Mouse (Mus musculus): Measurements from ENCODE around the gene Eftud2. TPM values are rescaled to one million over a fixed set of nuclear protein-coding genes. Genes with fewer than 3 reads are reported as not detected.

Eftud2 gene
- total RNA-seq, 4 experiments from 2014 or later: 123 to 142 (median 133) TPM

DNA sequence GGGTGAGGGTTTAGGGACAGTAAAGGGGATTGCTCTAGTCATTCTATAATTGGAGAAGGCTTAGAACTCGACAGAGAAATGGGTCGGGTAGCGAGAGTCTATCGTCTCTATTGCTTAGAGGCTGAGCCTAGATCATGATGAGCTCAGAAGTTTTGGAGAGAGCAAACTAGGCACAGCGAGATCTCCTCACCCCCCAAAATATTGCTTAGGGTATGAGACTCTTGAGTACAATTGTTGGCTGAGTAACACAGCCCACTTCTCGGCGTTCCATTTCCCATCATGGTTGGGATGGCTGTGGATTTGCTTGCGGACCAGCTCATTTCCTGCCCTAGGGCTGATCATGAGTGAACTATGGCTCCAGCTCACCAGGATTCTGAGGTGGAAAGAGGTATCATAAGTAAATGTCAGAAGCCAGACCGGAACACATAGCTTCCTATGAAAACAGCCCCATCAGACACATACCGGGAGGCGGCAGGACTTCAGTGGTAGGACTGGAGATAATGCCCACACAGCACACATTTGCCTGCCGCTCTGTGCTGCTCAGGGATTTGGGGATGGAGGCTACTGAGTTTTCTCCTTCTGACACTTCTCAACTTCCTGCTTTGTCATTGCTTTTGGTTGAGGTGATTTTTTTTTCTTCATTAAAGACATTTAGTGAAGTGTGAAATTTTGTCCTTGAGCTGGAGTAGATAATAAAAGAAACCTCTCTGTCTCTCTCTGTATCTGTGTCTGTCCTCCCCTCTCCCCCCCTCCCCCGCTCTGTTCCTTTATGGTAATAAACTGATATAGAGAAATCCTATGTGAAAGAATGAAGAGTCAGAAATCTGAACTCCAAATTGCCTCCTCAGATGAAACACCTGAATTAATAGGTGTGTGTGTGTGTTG lies 771 bp upstream of the Eftud2 start:
- DNase-seq (ENCODE audit: low spot score in 2 of 2): no peak

DNA sequence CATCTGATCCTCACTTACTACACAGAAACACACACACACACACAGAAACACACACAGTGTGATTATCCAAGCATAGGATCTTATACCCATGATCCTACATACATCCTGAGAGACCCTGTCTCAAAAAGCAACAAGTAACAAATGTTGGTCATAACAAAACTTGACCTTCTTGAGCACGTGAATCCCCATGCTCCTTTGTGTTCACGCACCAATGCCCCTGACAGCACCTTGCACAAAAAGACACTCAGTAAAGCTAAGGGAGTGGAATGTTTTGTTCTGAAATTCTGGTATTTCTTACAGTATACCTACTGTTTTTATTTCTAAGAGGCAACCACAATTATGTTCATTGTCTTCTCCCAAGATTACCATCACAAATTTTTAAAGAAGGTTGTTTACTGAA lies 1.2 kb downstream of the Eftud2 start:
- no peak for DNase-seq (ENCODE audit: low spot score in 2 of 2)

DNA sequence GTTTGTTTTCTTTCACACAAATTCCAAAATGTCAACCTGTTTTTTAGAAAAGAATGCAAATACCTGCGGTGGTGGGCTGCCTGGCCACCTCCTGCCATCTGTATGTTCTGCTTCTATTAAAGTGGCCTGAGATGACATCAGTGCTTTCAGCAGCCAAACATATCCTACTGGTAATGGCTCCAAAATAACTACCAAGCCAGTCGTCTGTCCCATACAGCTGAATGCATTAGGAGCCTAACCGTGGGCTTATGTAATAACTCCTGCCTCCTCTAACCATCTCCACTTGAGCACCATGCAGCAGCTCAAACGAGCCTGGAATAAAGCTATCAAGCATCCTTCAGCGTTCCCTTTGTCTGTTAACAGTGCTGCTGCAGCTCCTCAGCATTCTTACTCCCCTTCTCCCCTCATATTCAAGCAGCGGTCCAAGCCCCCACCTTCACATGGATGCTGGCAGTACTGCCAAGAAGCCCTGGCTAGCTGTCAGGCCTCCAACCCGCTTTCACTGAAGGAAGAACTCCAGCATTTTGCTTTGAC lies 5.9 kb downstream of the Eftud2 start:
- DNase-seq (ENCODE audit: low spot score in 2 of 2): peak; percentile 68 to 77

DNA sequence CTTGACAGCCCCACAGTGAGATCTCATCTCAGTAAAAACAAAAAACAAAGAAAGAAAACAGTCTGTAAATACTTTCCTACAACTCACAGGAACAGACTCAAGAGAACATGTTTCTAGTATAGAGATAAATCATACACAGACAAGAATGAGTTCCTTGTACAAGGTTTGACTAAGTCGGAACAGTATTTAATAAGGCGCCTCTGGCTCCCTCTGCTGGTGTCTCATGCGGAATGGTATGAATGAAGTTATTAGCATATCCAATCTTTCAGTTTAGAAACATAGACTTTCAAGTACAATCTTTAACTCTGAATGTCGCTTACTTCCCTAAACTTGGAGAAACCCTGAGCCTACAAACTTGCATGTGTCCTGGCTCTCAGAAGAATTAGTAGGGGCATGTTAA lies 16.5 kb downstream of the Eftud2 start:
- peak in 1 of 2 experiments; percentile 76 for DNase-seq (ENCODE audit: low spot score in 2 of 2)

DNA sequence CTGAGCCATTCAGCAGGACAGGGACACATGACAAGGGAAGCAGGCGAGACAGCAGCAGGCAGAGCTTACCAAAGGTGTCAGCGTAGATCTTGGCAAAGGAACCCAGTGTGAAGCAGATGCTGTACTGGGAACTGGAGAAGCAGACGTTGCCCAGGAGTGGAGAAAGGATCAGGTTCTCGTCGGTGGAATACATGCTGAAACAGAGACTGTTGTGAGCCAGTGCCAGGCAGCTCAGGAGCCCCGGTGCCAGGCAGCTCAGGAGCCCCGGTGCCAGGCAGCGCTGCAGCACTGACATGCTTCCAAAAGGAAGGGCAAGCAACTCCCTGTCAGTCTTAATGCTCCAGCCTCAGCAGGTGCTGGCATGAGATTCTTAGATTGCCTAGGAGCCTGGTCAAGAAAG lies 20.9 kb downstream of the Eftud2 start:
- DNase-seq (ENCODE audit: low spot score in 2 of 2): peak; percentile 29 to 41

DNA sequence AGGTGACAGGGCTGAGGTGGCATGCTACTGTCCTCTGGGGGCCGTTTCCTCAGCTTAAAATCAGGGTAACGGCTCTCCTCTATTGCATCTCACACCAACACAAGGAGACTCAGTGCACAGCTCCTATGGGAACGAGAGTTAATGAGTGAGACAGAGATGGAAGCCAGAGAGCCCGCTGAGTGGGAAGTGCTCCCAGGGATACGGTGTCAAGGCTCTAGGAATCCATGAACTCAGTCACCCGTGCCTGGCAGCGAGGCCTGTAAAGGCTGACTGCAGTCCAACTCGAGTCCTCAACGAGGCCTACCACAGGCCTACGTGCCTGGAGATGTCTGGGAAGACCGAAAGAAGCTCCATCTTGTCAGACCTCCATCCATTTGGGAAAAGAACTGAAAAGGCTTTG lies 21.8 kb downstream of the Eftud2 start:
- DNase-seq (ENCODE audit: low spot score in 2 of 2): no peak

DNA sequence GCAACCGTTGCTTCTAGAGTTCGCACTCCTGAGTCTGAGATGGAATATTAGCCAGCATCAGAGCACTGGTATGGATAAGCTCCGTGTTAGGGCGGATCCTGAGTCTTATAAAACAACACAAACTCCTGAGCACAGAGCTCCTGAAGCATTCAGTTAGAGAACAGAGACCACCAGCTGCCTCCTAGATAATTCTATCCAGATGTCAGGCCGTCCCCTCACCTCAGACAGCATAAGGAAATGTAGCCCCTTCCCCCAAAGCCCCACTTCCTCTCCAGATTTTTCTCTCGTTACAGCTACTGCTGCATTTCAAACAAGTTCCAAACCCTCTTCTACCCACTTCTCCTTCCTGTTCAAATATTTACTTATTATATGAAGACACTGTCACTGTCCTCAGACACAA lies 24.8 kb downstream of the Eftud2 start:
- no peak for DNase-seq (ENCODE audit: low spot score in 2 of 2)

DNA sequence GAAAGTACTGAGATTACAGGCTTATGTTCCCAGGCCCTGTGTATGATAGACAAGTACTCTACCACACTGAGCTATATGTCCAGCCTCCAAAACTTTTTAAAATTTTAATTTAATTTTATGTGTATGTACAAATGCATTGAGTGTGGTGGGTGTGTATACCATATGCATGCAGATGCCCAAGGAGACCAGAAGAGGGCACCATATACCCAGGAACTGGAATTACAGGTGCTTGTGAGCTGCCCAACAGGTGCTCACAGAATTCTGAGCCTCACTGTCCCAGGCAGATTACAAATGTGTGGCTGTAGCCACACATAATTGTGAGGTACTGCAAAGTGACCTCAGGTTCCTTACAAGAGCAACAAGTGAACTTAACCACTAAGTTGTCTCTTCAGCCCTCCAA lies 27.0 kb downstream of the Eftud2 start:
- DNase-seq (ENCODE audit: low spot score in 2 of 2): no peak

DNA sequence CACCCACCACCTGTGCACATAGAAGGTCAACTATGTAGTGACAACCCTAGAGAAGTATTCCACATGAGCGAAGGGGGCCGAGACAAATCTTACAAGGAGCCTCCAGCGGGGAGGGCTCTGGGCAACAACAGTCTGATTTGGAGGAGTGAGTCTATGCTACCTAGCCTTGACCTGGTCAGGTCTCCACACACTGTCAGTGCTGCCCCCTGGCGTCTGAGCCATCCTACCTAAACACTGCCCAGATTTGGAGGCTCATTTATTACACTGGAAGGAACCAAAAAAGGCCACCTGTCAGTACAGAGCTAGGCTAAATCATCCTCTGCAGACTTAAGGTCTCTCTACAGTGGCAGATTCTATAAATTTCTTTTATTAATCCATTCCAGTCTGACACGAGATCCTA lies 28.9 kb downstream of the Eftud2 start:
- DNase-seq (ENCODE audit: low spot score in 2 of 2): no peak

DNA sequence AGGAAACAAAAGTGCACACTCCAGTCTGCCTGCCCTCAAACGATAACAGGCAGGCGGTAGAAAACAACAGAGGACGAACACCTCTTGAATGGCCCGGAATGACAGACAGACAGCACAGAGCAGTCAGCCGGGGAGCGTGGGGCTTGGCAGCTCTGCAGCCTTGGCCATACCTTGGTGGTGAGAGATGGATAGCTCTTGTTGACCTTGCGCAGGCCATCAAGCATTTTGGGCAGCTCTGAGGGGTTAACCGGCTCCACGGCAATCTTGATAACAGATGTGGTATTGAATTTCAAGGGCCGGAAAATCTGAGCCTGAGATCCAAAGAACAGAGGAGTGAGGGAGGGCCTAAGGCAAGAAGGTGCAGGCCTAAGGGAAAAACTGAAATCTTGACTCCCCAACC lies 34.9 kb downstream of the Eftud2 start:
- DNase-seq (ENCODE audit: low spot score in 2 of 2): no peak

DNA sequence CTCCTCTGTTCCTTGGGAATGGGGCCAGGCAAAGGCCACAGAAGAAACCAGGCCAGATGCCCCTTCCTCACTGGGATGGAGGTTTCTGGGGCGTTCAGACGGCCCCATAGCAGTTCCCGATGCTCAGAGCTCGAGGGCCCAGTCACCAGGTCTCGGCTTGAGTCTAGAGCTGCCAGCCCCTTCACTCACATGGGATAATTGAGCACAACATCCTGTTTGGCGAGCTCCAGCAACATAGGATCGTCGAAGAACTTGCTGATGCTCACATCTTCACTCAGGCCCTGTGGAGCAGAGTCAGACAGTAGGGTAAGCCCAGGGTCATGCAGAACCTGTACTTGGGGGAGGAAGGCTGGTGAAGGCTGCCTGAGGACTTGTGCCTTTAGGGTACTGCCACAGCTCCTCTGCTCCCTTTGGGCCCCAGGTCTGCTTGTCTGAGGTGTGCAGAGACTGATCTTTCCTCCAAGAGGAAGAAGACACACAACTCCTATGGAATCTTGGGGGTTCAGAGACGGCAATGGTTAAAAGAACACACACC lies 42.1 kb downstream of the Eftud2 start:
- DNase-seq (ENCODE audit: low spot score in 2 of 2): no peak

DNA sequence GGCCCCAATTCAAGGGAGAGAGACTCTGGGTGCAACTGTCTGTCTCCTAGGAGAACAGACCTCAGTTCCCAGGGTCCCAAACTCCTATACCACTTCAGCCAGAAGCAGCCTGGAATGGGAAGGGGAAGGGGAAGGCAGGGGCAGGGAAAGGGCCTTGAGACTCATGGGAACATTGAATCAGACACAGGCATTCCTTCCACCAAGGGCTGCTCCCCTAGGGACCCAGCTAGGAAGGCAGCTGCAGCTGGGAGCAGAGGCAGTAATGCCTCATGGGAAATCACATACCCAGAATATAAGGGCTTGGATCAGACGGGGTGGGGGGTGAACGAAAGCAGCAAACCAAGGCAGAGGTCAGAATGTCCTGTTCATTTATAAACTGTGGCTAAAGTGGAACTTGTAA lies 42.7 kb downstream of the Eftud2 start:
- no peak for DNase-seq (ENCODE audit: low spot score in 2 of 2)

DNA sequence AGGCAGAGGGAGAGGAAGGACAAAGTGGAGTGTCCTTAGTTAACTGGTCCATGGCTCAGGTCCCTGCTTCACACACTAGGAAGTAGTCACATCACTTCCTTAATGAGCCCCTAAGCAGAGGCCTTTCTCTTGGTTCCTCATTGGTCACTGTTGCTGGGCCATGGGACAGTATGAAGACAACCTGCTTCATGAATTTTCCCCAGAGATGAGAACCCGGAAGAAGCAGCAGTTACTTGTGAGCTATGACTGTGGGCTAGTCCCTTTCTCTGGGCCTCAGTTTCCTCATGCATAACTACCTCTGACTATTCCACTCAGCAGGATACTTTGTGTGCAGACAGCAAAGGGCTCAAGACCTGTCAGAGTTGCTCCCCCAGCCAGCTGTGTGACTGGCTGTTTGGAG lies 43.4 kb downstream of the Eftud2 start:
- no peak for DNase-seq (ENCODE audit: low spot score in 2 of 2)

DNA sequence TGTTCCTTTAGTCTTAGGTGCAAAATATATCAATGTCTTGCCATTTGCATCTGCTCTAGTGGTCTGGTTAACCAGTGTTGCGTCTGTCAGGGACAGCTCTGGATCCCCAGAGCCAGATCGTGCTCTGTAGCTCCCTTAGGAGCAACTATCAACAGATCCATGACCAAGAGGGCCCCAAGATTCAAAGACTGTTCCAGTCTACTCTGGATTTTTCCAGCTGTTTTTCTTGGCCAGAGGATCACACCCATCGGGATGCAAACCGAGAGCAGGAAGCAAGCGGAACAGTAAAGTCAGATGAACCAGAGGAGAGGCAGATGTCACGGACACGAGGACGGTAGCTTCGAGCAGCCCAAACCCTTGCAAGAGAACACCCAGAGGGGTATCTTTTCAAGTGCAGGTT lies 44.6 kb downstream of the Eftud2 start:
- no peak for DNase-seq (ENCODE audit: low spot score in 2 of 2)

DNA sequence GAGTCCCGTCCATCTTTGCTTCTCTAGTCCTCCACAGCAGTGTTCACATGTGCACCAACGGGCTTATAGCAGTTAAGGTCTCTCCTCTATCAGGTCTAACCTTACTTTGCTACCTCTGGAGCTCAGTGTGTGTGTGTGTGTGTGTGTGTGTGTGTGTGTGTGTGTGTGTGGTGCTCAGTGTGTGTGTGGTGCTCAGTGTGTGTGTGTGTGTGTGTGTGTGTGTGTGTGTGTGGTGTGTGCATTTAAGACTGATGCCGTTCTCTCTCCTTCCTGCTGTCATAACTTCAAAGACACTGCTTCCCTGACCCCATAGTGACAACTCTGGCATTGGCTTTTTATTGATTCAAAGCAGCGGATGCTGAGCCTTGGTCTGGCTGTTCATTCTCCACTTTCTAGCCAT lies 45.2 kb downstream of the Eftud2 start, which contains the start of gene Higd1b:
Gene Higd1b, plus strand, starts transcription at position 301 of the 400 bp plus-strand sequence.
- DNase-seq (ENCODE audit: low spot score in 2 of 2): no peak

DNA sequence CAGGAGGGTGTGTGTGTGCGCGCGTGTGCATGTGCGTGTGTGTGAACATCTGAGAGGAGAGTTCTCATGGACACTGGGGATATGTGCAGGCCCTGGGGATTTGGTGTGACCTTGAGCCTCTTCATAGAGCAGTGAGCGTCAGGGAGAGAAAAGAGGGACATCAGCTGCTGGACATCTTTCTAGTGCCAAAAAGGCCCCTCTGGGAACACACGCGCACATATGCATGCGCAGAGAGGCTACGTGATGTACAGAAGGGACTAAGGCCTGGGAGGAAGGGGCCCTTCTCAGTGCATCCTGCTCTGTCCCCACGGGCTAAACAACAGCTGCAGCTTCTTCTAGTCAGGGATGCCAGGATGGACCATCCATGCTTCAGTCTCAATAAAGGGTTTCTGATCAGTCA lies 46.6 kb downstream of the Eftud2 start:
- no peak for DNase-seq (ENCODE audit: low spot score in 2 of 2)

DNA sequence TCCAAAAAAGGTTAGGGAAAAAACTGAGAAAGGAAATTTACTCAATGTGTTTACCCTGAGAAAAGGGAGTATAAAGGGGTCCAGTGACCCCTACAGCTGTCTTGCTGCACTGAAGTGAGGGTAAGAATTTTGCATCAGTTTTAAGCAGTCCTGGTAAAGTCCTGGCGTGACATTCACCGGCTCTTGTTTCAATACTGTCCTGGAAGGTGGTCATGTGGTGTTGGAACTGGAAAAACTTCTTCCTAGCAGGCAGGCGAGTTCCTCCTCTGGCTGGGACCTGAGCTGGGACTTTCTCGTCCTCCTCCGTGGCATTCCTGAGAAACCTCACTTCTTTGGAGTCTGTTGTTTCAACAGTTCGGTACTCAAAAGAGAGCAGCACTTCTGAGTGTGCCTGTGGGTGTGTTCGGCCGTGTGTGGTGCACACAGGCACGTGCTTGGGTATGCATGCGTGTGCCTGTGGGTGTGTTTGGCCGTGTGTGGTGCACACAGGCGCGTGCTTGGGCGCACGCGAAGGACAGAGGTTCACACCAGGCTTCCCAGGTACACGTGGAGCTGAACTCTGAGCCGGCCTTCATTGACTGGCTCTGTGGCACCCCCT lies 48.0 kb downstream of the Eftud2 start:
- DNase-seq (ENCODE audit: low spot score in 2 of 2): no peak

DNA sequence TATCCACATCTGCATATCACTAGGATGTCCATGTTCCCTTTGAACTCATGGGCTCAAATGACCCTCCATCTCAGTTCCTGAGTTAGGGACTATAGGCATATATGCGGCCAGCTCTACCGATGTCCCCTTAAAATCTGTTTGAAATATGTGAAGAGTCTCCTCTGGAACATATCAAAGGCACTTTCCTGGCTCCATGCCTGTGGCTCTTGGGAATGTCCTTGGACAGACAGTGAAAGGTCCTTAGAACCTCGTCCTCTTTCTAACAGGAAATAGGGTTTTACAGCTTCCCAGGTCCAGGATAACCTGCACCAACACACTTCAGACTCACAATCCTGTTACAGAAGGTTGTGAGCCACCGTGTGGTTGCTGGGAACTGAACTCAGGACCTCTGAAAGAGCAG lies 50.5 kb downstream of the Eftud2 start:
- DNase-seq (ENCODE audit: low spot score in 2 of 2): no peak

DNA sequence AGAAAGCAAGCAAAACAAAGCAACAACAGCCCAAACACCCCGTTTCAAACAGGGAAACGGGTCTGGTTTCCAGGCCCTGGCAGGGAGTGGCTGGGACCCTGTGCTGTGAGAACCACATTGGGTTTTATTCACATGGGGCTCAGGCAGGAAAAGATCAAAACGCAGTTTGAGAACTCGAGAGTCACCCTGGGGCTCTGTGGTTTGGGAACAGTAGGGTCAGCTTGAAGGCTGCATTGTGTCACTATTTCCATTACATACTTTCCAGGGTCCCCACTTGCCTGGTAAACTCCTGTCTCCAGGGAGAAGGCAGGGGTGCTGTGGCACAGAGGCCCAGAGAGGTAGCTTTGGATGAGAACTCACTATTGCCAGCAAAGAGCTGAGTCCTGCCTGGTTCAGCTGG lies 53.7 kb downstream of the Eftud2 start:
- DNase-seq (ENCODE audit: low spot score in 2 of 2): no peak

DNA sequence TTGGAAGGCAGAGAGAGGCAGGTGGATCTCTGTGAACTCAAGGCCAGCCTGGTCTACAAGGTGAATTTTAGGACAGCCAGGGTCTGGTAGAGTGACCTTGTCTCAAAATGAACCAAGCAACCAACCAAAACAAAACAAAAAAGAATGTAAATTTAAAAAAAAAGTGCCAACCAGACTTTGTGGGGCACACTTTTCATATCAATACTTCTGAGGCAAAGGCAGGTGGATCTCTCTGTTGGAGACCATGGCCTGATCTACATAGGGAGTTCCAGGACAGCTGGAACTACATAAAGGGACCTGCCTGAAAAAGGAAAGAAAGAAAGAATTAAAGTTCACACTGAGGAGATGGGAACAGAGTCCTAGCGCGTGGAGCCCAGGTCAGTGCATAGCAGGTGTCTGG lies 54.3 kb downstream of the Eftud2 start:
- no peak for DNase-seq (ENCODE audit: low spot score in 2 of 2)

DNA sequence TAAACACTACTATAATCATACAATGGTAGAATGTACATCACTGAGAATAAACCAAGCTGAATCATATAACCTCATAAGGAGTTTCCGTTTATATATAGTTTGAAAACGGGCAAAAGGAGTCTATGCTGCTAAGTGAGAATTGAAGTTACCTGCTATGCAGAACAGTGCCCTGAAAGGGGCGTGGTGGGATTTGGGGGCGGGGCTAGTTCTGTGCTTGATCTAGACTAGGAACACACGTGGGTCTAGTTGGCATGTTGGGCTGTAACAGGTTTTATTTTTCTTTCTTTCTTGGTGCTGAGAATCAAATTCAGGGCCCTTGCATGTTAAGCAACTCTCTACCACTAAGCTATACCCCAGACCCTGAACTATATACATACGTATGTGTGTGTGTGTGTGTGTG lies 59.6 kb downstream of the Eftud2 start:
- no peak for DNase-seq (ENCODE audit: low spot score in 2 of 2)

DNA sequence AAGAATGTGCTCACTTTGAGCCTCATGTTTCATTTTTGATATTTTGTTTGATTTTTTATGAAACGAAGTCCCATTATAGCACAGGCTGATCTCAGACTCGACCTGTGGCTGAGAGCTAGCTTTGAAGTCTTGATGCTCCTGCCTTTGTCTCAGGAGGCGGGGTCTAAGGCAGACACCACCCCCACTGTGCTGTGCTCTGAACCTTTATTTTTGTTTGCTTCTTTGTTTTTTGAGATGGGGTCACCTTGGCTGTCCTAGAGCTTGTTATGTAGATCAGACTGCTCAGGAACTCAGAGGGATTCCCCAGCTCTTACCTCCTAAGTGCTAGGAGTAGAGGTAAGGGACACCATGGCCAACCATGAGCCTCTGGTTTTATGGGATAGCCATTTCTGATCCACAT lies 60.4 kb downstream of the Eftud2 start:
- no peak for DNase-seq (ENCODE audit: low spot score in 2 of 2)

Measured in layer of hippocampus, adult 8-10 months (tissue).